Mouse (Mus musculus): ENCODE results near the gene Rcan3. TPM values are rescaled to one million over a fixed set of nuclear protein-coding genes. Genes with fewer than 3 reads are reported as not detected.

The Rcan3 gene
- polyA plus RNA-seq, 1 experiment from 2014 or later, result 52.0 TPM

GRCm38 (mm10) chr4:135404916-135405315 lies 28.7 kb downstream of the Rcan3 start:
- 95% methylated on average over 2 of the region's 2 CpGs for WGBS
- no peak for ATAC-seq (ENCODE audit: low FRiP score, low read depth)
- no peak overlapping the region for H3K4me3 ChIP-seq
- H3K4me1 ChIP-seq (replicated peaks), result no peaks in the 10 kb centered on the region
- H3K36me3 ChIP-seq, result 0 out of 2 replicates have a peak, but pooled peaks cover 4% of the 10 kb centered on the region
- H3K4me2 ChIP-seq, result no peak overlapping the region
- no peaks in the 10 kb centered on the region for H3K9me3 ChIP-seq
- H3K9ac ChIP-seq, result no peak overlapping the region
- no peak overlapping the region for H3K27ac ChIP-seq (replicated peaks)
- no peaks in the 10 kb centered on the region for H3K27me3 ChIP-seq

GRCm38 (mm10) chr4:135404048-135404447 lies 29.6 kb downstream of the Rcan3 start:
- 82% methylated on average over 10 of the region's 10 CpGs for WGBS
- peaks cover 8% of the 10 kb centered on the region for H3K27me3 ChIP-seq
- no peak overlapping the region for H3K9ac ChIP-seq
- H3K36me3 ChIP-seq, result no peaks in the 10 kb centered on the region
- H3K4me3 ChIP-seq, result no peak overlapping the region
- no peak for ATAC-seq (ENCODE audit: low FRiP score, low read depth)
- no peak overlapping the region for H3K27ac ChIP-seq (replicated peaks)
- no peaks in the 10 kb centered on the region for H3K4me1 ChIP-seq (replicated peaks)
- no peak overlapping the region for H3K4me2 ChIP-seq
- H3K9me3 ChIP-seq, result no peaks in the 10 kb centered on the region

- Histone ChIP-seq H3K9ac (no peak overlapping the region), H3K4me1 (replicated peaks) (peaks cover 11% of the 10 kb centered on the region), H3K9me3 (no peaks in the 10 kb centered on the region), H3K4me2 (no peak overlapping the region), H3K27me3 (peaks cover 29% of the 10 kb centered on the region), H3K4me3 (no peak overlapping the region), H3K36me3 (no peaks in the 10 kb centered on the region), H3K27ac (replicated peaks) (no peak overlapping the region)
- WGBS, result 26% methylated on average over 7 of the region's 7 CpGs
- no peak for ATAC-seq (ENCODE audit: low FRiP score, low read depth)
These were observed 31.8 kb downstream of the Rcan3 start for GRCm38 (mm10) chr4:135401881-135402280.

GRCm38 (mm10) chr4:135397991-135398390 lies 35.7 kb downstream of the Rcan3 start, which contains the start of gene Ncmap:
Gene Ncmap, minus strand, starts transcription at chr4:135398227.
- ATAC-seq (ENCODE audit: low FRiP score, low read depth), result no peak
- H3K36me3 ChIP-seq, result no peaks in the 10 kb centered on the region
- 1% methylated on average over 29 of the region's 29 CpGs for WGBS
- H3K9ac ChIP-seq, result peak within 1 kb of the TSS; percentile 22; the same call in 1 of the 2 replicates
- H3K27ac ChIP-seq (replicated peaks), result no peak within 1 kb of the TSS
- peak within 1 kb of the TSS; percentile 62 for H3K4me2 ChIP-seq
- H3K4me1 ChIP-seq (replicated peaks), result peaks cover 11% of the 10 kb centered on the region
- peak within 1 kb of the TSS; percentile 32 for H3K4me3 ChIP-seq
- peaks cover 37% of the 10 kb centered on the region for H3K27me3 ChIP-seq
- no peaks in the 10 kb centered on the region for H3K9me3 ChIP-seq

GRCm38 (mm10) chr4:135397551-135397950 lies 36.1 kb downstream of the Rcan3 start:
- WGBS, result 6% methylated on average over 16 of the region's 16 CpGs
- Histone ChIP-seq H3K4me3 (peak overlapping the region; percentile 32), H3K36me3 (no peaks in the 10 kb centered on the region), H3K27me3 (peaks cover 37% of the 10 kb centered on the region), H3K4me2 (peak overlapping the region; percentile 62), H3K27ac (replicated peaks) (no peak overlapping the region), H3K9ac (0 out of 2 replicates have a peak overlapping the region, but pooled peaks have one; percentile 22), H3K4me1 (replicated peaks) (peaks cover 11% of the 10 kb centered on the region), H3K9me3 (no peaks in the 10 kb centered on the region)
- no peak for ATAC-seq (ENCODE audit: low FRiP score, low read depth)

- H3K27me3 ChIP-seq, result peaks cover 37% of the 10 kb centered on the region
- 94% methylated on average over 5 of the region's 5 CpGs for WGBS
- H3K27ac ChIP-seq (replicated peaks), result no peak overlapping the region
- H3K9ac ChIP-seq, result no peak overlapping the region
- no peak overlapping the region for H3K4me2 ChIP-seq
- H3K4me1 ChIP-seq (replicated peaks), result peaks cover 11% of the 10 kb centered on the region
- no peak for ATAC-seq (ENCODE audit: low FRiP score, low read depth)
- no peaks in the 10 kb centered on the region for H3K9me3 ChIP-seq
- no peak overlapping the region for H3K4me3 ChIP-seq
- no peaks in the 10 kb centered on the region for H3K36me3 ChIP-seq
These were observed 37.4 kb downstream of the Rcan3 start for GRCm38 (mm10) chr4:135396303-135396702.

GRCm38 (mm10) chr4:135395375-135395774 lies 38.3 kb downstream of the Rcan3 start:
- WGBS, result 85% methylated on average over 4 of the region's 4 CpGs
- H3K4me2 ChIP-seq, result no peak overlapping the region
- peaks cover 11% of the 10 kb centered on the region for H3K4me1 ChIP-seq (replicated peaks)
- no peak overlapping the region for H3K27ac ChIP-seq (replicated peaks)
- H3K36me3 ChIP-seq, result no peaks in the 10 kb centered on the region
- no peak overlapping the region for H3K9ac ChIP-seq
- peaks cover 37% of the 10 kb centered on the region for H3K27me3 ChIP-seq
- no peak overlapping the region for H3K4me3 ChIP-seq
- ATAC-seq (ENCODE audit: low FRiP score, low read depth), result no peak
- H3K9me3 ChIP-seq, result no peaks in the 10 kb centered on the region

- no peak overlapping the region for H3K9ac ChIP-seq
- ATAC-seq (ENCODE audit: low FRiP score, low read depth), result no peak
- WGBS, result 81% methylated on average over 7 of the region's 7 CpGs
These were observed 39.0 kb downstream of the Rcan3 start for GRCm38 (mm10) chr4:135394666-135395065.

GRCm38 (mm10) chr4:135393381-135393780 lies 40.3 kb downstream of the Rcan3 start:
- peaks cover 9% of the 10 kb centered on the region for H3K4me1 ChIP-seq (replicated peaks)
- no peak overlapping the region for H3K4me3 ChIP-seq
- no peak overlapping the region for H3K4me2 ChIP-seq
- H3K27me3 ChIP-seq, result peaks cover 23% of the 10 kb centered on the region
- H3K27ac ChIP-seq (replicated peaks), result no peak overlapping the region
- H3K9ac ChIP-seq, result no peak overlapping the region
- WGBS, result 85% methylated on average over 6 of the region's 6 CpGs
- H3K36me3 ChIP-seq, result no peaks in the 10 kb centered on the region
- ATAC-seq (ENCODE audit: low FRiP score, low read depth), result no peak
- H3K9me3 ChIP-seq, result no peaks in the 10 kb centered on the region

More at GRCm38 (mm10) chr4:135394666-135395065, 39.0 kb downstream of the Rcan3 start:
- no peaks in the 10 kb centered on the region for H3K9me3 ChIP-seq
- no peak overlapping the region for H3K4me2 ChIP-seq
- no peak overlapping the region for H3K27ac ChIP-seq (replicated peaks)
- no peak overlapping the region for H3K4me3 ChIP-seq
- peaks cover 36% of the 10 kb centered on the region for H3K27me3 ChIP-seq
- H3K36me3 ChIP-seq, result no peaks in the 10 kb centered on the region
- H3K4me1 ChIP-seq (replicated peaks), result peaks cover 11% of the 10 kb centered on the region

GRCm38 (mm10) chr4:135392801-135393200 lies 40.9 kb downstream of the Rcan3 start:
- 90% methylated on average over 3 of the region's 3 CpGs for WGBS
- no peak overlapping the region for H3K4me2 ChIP-seq
- H3K36me3 ChIP-seq, result no peaks in the 10 kb centered on the region
- H3K4me1 ChIP-seq (replicated peaks), result peaks cover 3% of the 10 kb centered on the region
- no peak overlapping the region for H3K9ac ChIP-seq
- H3K27ac ChIP-seq (replicated peaks), result no peak overlapping the region
- peaks cover 17% of the 10 kb centered on the region for H3K27me3 ChIP-seq
- ATAC-seq (ENCODE audit: low FRiP score, low read depth), result no peak
- H3K9me3 ChIP-seq, result no peaks in the 10 kb centered on the region
- H3K4me3 ChIP-seq, result no peak overlapping the region

- Histone ChIP-seq H3K27me3 (no peaks in the 10 kb centered on the region), H3K4me1 (replicated peaks) (no peaks in the 10 kb centered on the region), H3K4me3 (no peak overlapping the region), H3K9me3 (no peaks in the 10 kb centered on the region), H3K9ac (no peak overlapping the region), H3K27ac (replicated peaks) (no peak overlapping the region), H3K4me2 (no peak overlapping the region), H3K36me3 (no peaks in the 10 kb centered on the region)
- ATAC-seq (ENCODE audit: low FRiP score, low read depth), result no peak
- 65% methylated on average over 6 of the region's 6 CpGs for WGBS
These were observed 42.6 kb downstream of the Rcan3 start for GRCm38 (mm10) chr4:135391014-135391413.

- WGBS, result 52% methylated on average over 10 of the region's 10 CpGs
- H3K27me3 ChIP-seq, result no peaks in the 10 kb centered on the region
- no peak overlapping the region for H3K27ac ChIP-seq (replicated peaks)
- 0 out of 2 replicates have a peak, but pooled peaks cover 8% of the 10 kb centered on the region for H3K4me1 ChIP-seq (replicated peaks)
- ATAC-seq (ENCODE audit: low FRiP score, low read depth), result no peak
- H3K4me2 ChIP-seq, result no peak overlapping the region
- no peak overlapping the region for H3K9ac ChIP-seq
- H3K4me3 ChIP-seq, result no peak overlapping the region
- no peaks in the 10 kb centered on the region for H3K36me3 ChIP-seq
- no peaks in the 10 kb centered on the region for H3K9me3 ChIP-seq
These were observed 48.0 kb downstream of the Rcan3 start for GRCm38 (mm10) chr4:135385614-135386013.

- ATAC-seq (ENCODE audit: low FRiP score, low read depth), result no peak
- Histone ChIP-seq H3K9ac (no peak overlapping the region), H3K27me3 (no peaks in the 10 kb centered on the region), H3K4me3 (no peak overlapping the region), H3K4me2 (peak overlapping the region; percentile 13; the same call in 1 of the 2 replicates), H3K36me3 (no peaks in the 10 kb centered on the region), H3K9me3 (no peaks in the 10 kb centered on the region), H3K4me1 (replicated peaks) (0 out of 2 replicates have a peak, but pooled peaks cover 8% of the 10 kb centered on the region), H3K27ac (replicated peaks) (no peak overlapping the region)
- WGBS, result 7% methylated on average over 14 of the region's 14 CpGs
These were observed 51.3 kb downstream of the Rcan3 start for GRCm38 (mm10) chr4:135382316-135382715.
